Mouse (Mus musculus) brain, embryonic 14.5 days (tissue): ENCODE results near the gene Gm10031.

Source experiments
- CTCF ChIP-seq: fragments of 200-500 bp; IDR thresholded peaks from 2 replicates; pipeline ENCODE4 v1.5.1; 2012; ENCODE audit warnings: inconsistent platforms, mild to moderate bottlenecking, moderate library complexity, borderline replicate concordance; ENCODE audit not compliant: insufficient read depth, insufficient read length; ENCODE audit errors: extremely low read depth
- POLR2A ChIP-seq: fragments of 200-500 bp; IDR thresholded peaks from 2 replicates; pipeline ENCODE4 v1.6.1; 2012; ENCODE audit warnings: mild to moderate bottlenecking, inconsistent platforms, borderline replicate concordance; ENCODE audit not compliant: poor library complexity, insufficient read depth, insufficient read length, severe bottlenecking; ENCODE audit errors: extremely low read depth

DNA sequence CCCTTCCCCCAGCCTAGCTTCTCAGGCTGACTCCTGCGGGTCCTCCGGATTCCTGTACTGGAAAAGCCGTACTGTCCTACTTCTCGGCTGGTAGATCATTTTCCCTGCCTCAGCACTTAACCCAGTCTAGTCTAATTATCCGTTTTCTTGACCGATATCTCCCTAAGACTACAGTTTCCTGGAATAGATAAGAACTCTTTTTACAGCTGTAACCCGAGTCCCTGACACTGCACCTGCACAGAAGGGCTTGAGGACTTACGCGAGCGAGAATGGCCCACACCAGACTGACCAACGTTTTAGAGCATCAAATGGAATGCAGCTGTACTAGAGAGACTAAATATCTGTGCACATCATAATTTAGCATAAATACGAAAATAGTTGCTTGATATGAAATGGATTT, 20.2 kb downstream of the Gm10031 start:
- TF ChIP-seq CTCF (no peak), POLR2A (no peak)
